Mouse (Mus musculus) inflammation-experienced regulatory T-cells, adult 16 weeks (primary cell): ENCODE results near the gene Pramel7. TPM values are rescaled to one million over a fixed set of nuclear protein-coding genes. Genes with fewer than 3 reads are reported as not detected.

Source experiments
- polyA plus RNA-seq: library from polyadenylated mRNA; unstranded; fragments of 100-300 nt; shearing (Covaris generic); gene quantifications from one replicate; pipeline ENCODE4 v1.2.1, GENCODE M21; 2017

The Pramel7 gene
- not detected for polyA plus RNA-seq

DNA sequence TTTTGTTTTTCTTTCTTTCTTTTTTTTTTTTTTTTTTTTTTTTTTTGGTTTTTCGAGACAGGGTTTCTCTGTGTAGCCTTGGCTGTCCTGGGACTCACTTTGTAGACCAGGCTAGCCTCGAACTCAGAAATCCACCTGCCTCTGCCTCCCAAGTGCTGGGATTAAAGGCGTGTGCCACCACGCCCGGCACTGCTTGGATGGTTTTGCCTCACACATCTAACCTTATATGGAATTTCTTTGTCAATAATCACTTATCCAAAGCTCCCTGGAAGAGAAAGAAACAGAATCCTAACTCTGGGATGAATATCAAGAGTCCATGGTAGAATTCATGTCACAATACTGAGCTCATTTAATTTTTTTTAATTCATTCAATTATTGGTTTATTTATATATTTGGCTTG, at the start of gene Pramel7:
TSS of gene Pramel7 (minus strand) at position 101 of the 400 bp plus-strand sequence.

DNA sequence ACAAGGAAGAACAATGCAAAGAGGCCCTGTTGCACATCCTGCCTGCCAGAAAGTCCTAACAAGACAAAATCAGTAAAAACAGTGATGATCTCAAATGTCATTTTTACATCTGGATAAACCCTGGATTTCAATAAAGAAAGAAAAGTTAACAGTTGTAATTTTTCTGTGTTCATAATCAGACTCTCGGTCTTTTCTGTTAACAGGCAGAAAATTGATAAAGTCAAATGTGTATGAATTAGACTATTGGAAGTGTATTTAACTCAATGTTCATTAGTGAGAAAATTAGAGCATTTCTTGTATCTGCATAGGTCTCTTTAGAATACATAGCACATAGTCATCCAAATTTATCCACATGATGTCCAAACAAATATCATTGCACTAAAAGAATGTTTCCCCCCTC, 48.5 kb upstream of the Pramel7 start, which contains the start of gene Olfr1128:
TSS of gene Olfr1128 (minus strand) at position 101 of the 400 bp plus-strand sequence.

DNA sequence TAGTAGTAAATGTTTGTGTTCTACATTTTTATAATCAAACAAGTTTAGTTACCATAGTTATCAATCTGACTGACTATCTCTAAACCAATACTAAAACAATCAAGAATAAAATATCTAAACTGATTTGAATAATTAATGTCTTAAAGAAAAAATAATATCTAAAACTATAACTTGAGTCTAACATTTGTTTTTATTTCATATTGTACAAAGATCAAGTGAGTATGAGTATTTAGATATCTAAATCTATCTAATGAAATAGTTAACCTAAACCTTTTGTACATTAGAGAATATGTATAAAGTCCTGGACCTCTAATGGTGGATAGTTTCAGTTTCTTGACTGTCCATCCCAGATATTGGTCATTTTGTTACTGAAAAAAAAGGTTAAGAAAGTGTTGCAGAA, 34.6 kb upstream of the Pramel7 start, which contains the start of gene Olfr153:
TSS of gene Olfr153 (plus strand) at position 301 of the 400 bp plus-strand sequence.

DNA sequence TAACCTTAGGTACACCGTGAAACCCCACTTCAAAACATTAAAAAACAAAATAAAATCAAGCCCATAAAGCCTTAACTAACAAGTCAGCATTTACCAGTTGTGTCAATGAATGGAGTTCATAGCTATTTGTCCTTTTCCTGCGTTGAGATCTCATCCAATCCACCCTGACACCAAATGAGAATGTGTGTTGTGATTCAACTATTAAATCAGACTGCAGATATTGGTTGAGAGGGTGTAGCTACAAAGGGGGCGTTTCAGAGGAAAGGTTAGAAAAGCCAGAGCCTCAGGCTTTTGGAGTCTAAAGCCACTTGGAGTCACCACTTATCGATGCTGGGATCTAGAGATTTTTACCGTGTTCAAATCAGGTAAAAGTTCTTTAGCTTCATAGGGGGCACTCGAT, 9.4 kb upstream of the Pramel7 start, which contains the start of gene Pramel6:
TSS of gene Pramel6 (plus strand) at position 301 of the 400 bp plus-strand sequence.

DNA sequence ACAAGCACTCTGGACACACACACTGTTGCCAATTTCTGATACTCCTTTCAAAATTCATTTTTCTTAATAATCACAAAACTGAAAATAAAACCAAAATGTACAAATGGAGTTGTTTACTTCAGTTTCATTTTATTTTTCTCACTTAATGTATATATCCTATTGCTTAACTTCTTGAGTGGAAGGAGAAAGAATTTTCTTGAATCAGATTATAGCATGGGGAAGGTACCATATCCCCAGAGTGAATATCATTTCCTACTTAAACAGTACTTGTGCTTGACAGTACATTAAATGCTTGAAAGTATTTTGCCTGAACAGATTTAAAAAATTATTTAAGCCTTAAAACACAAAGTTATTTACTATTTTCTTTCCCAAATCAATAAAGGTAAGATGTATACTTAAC, 43.2 kb downstream of the Pramel7 start, which contains the start of gene Olfr1126:
TSS of gene Olfr1126 (plus strand) at position 301 of the 400 bp plus-strand sequence.

Other genes with a start within 250 kb of the Pramel7 start
- gene Olfr1115, start 249.1 kb downstream of the Pramel7 start, polyA plus RNA-seq: not detected
- gene Olfr1116, start 229.6 kb downstream of the Pramel7 start, polyA plus RNA-seq: 0.02 TPM
- gene Olfr1118, start 189.5 kb downstream of the Pramel7 start, polyA plus RNA-seq: not detected
- gene Olfr1120, start 142.3 kb downstream of the Pramel7 start, polyA plus RNA-seq: not detected
- gene Olfr1121, start 127.2 kb downstream of the Pramel7 start, polyA plus RNA-seq: not detected
- gene Olfr1122, start 111.2 kb downstream of the Pramel7 start, polyA plus RNA-seq: not detected
- gene Olfr1123, start 80.5 kb downstream of the Pramel7 start, polyA plus RNA-seq: not detected
- not detected for gene Olfr1124, start 66.8 kb downstream of the Pramel7 start, polyA plus RNA-seq
- not detected for gene Olfr1126, start 43.1 kb downstream of the Pramel7 start, polyA plus RNA-seq
- not detected for gene Pramel6, start 9.5 kb upstream of the Pramel7 start, polyA plus RNA-seq
- not detected for gene Olfr153, start 34.7 kb upstream of the Pramel7 start, polyA plus RNA-seq
- not detected for gene Olfr1128, start 48.4 kb upstream of the Pramel7 start, polyA plus RNA-seq
- gene Olfr1129, start 76.8 kb upstream of the Pramel7 start, polyA plus RNA-seq: not detected
- gene Olfr1130, start 109.1 kb upstream of the Pramel7 start, polyA plus RNA-seq: not detected
- not detected for gene Olfr1131, start 130.0 kb upstream of the Pramel7 start, polyA plus RNA-seq
- not detected for gene Olfr1132, start 140.4 kb upstream of the Pramel7 start, polyA plus RNA-seq
- not detected for gene Olfr1133, start 150.3 kb upstream of the Pramel7 start, polyA plus RNA-seq
- gene Olfr1134, start 161.4 kb upstream of the Pramel7 start, polyA plus RNA-seq: not detected
- not detected for gene Olfr1135, start 176.6 kb upstream of the Pramel7 start, polyA plus RNA-seq
- not detected for gene Olfr1136, start 196.9 kb upstream of the Pramel7 start, polyA plus RNA-seq
- not detected for gene Olfr1137, start 216.1 kb upstream of the Pramel7 start, polyA plus RNA-seq
- not detected for gene Olfr1138, start 242.9 kb upstream of the Pramel7 start, polyA plus RNA-seq
- not detected for gene Olfr1140, start 246.7 kb upstream of the Pramel7 start, polyA plus RNA-seq